Mouse (Mus musculus): ENCODE data around the gene Hacd1. TPM values are rescaled to one million over a fixed set of nuclear protein-coding genes. Genes with fewer than 3 reads are reported as not detected.

The Hacd1 gene
- polyA plus RNA-seq, 2 experiments from 2014 or later, result not detected

- ATAC-seq, result no peak
Observed at GRCm38 (mm10) chr2:13960136-13960535, 95.8 kb downstream of the Hacd1 start.

GRCm38 (mm10) chr2:13956463-13956862 is 99.5 kb downstream of the Hacd1 start:
- ATAC-seq, result no peak

GRCm38 (mm10) chr2:13938118-13938517 is 117.8 kb downstream of the Hacd1 start:
- peak; percentile 43 for ATAC-seq

- no peak for ATAC-seq
Observed at GRCm38 (mm10) chr2:13935343-13935742, 120.6 kb downstream of the Hacd1 start.

GRCm38 (mm10) chr2:13932253-13932652 is 123.7 kb downstream of the Hacd1 start:
- ATAC-seq, result no peak

- no peak for ATAC-seq
Observed at GRCm38 (mm10) chr2:13930724-13931123, 125.2 kb downstream of the Hacd1 start.

- no peak for ATAC-seq
Observed at GRCm38 (mm10) chr2:13888568-13888967, 167.4 kb downstream of the Hacd1 start.

GRCm38 (mm10) chr2:13857461-13857860 is 198.5 kb downstream of the Hacd1 start:
- ATAC-seq, result peak; percentile 51

GRCm38 (mm10) chr2:13855510-13855909 is 200.4 kb downstream of the Hacd1 start:
- ATAC-seq, result peak; percentile 82

- peak; percentile 89 for ATAC-seq
Observed at GRCm38 (mm10) chr2:13836310-13836709, 219.6 kb downstream of the Hacd1 start.

- no peak for ATAC-seq
Observed at GRCm38 (mm10) chr2:13834989-13835388, 220.9 kb downstream of the Hacd1 start.

GRCm38 (mm10) chr2:13816645-13817044 is 239.3 kb downstream of the Hacd1 start:
- no peak for ATAC-seq

- ATAC-seq, result no peak
Observed at GRCm38 (mm10) chr2:13808593-13808992, 247.3 kb downstream of the Hacd1 start.

- no peak for ATAC-seq
Observed at GRCm38 (mm10) chr2:13808008-13808407, 247.9 kb downstream of the Hacd1 start.

- peak; percentile 39 for ATAC-seq
Observed at GRCm38 (mm10) chr2:13806120-13806519, 249.8 kb downstream of the Hacd1 start.

GRCm38 (mm10) chr2:13800639-13801038 is 255.3 kb downstream of the Hacd1 start:
- ATAC-seq, result no peak

Other genes with a start within 250 kb of the Hacd1 start
- 10 to 100 TPM; 13.6 to 14.0 TPM for gene Stam, start 18.0 kb upstream of the Hacd1 start, polyA plus RNA-seq (2017; shearing (Covaris generic))
- gene Tmem236, start 118.4 kb upstream of the Hacd1 start, polyA plus RNA-seq (2017; shearing (Covaris generic)), result not detected
- under 1 TPM; 0.13 to 0.25 TPM for gene Mrc1, start 173.3 kb upstream of the Hacd1 start, polyA plus RNA-seq (2017; shearing (Covaris generic))

Measured in CD4-positive, CD25-positive, alpha-beta regulatory T cell, adult 4 months (primary cell).